Mouse (Mus musculus) embryonic facial prominence, embryonic 10.5 days (tissue): ENCODE measurements around the gene Pitpnc1. TPM values are rescaled to one million over a fixed set of nuclear protein-coding genes. Genes with fewer than 3 reads are reported as not detected.

Experiments
- DNase-seq: peaks from one replicate; pipeline ENCODE4 v3.0.0-alpha.2; 2017; ENCODE audit warnings: low spot score
- H3K27ac ChIP-seq: fragments of 300-500 bp; sonication (generic); replicated peaks from 2 replicates; pipeline ENCODE4 v1.5.1; 2016; ENCODE audit warnings: mild to moderate bottlenecking
- H3K27me3 ChIP-seq: fragments of 300-500 bp; sonication (generic); replicated peaks from 2 replicates; pipeline ENCODE4 v1.6.1; 2016; ENCODE audit warnings: low read depth, mild to moderate bottlenecking; ENCODE audit not compliant: poor library complexity, severe bottlenecking
- H3K36me3 ChIP-seq: fragments of 300-500 bp; sonication (generic); replicated peaks from 2 replicates; pipeline ENCODE4 v1.6.1; 2016; ENCODE audit warnings: mild to moderate bottlenecking, moderate library complexity
- H3K4me1 ChIP-seq: fragments of 300-500 bp; sonication (generic); 2 replicates; pipeline ENCODE4 v1.6.1; 2016
- H3K4me3 ChIP-seq: fragments of 300-500 bp; sonication (generic); 2 replicates; pipeline ENCODE4 v1.5.1; 2016; ENCODE audit warnings: mild to moderate bottlenecking, moderate library complexity
- H3K9me3 ChIP-seq: fragments of 300-500 bp; sonication (generic); 2 replicates; pipeline ENCODE4 v1.6.1; 2016; ENCODE audit warnings: mild to moderate bottlenecking
- WGBS: fragments of 180-500 bp; shearing (Covaris S2); methylation state at CpG from one replicate; pipeline ENCODE4 v1.1.7; 2016; 5-methylcytosine and 5-hydroxymethylcytosine counted together
- polyA plus RNA-seq: library from polyadenylated mRNA; unstranded; fragments of >200 nt; fragmentation: Nextera tagmentation; extraction: Ambion mirVana; gene quantifications from 2 replicates; pipeline ENCODE4 v1.2.1, GENCODE M21; 2016

Gene Pitpnc1
- polyA plus RNA-seq, 1 experiment from 2014 or later, result 42.5 TPM

DNA sequence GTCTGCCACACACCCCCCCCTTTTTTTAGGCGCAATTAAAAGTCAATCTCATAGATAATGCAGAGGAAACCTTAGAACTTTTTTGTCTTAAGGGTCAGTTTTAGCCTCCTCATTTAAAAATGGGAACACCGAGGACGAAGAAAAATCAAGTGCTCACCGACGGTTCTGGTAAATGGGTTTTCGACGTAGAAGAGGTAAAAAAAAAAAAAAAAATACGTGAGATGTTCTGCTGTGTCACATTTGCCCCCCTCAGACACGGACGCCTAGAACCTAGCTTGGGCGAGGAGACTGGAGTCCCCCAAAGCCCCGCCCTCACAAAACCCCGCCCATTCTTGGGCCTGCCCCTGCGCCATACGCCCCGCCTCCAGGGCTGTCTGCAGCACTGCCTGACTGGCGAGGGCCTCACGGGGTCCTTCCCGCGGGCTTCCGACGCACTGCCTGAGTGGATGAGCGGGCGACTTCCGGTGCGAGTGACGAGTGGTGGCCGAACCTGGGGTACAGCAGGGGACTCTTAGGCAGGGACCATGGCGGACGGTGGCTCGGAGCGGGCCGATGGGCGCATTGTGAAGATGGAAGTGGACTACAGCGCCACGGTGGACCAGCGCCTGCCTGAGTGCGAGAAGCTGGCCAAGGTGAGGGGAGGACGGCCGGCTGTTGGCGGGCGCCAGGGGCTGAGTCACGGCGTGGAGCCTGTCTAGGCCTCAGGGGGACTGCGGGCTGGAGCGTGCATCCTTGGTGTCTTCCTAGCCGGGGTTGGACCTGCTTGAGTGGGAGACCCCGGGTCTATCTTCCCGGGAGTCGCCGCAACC lies 8.8 kb upstream of the Pitpnc1 start, which contains the start of gene Psmd12:
Gene Psmd12 (plus strand): TSS at position 432 of the 809 bp plus-strand sequence.
- Histone ChIP-seq H3K36me3 (0 out of 2 replicates have a peak, but pooled peaks cover 8% of the 10 kb centered on the region), H3K27ac (peak within 1 kb of the TSS; percentile 96)

DNA sequence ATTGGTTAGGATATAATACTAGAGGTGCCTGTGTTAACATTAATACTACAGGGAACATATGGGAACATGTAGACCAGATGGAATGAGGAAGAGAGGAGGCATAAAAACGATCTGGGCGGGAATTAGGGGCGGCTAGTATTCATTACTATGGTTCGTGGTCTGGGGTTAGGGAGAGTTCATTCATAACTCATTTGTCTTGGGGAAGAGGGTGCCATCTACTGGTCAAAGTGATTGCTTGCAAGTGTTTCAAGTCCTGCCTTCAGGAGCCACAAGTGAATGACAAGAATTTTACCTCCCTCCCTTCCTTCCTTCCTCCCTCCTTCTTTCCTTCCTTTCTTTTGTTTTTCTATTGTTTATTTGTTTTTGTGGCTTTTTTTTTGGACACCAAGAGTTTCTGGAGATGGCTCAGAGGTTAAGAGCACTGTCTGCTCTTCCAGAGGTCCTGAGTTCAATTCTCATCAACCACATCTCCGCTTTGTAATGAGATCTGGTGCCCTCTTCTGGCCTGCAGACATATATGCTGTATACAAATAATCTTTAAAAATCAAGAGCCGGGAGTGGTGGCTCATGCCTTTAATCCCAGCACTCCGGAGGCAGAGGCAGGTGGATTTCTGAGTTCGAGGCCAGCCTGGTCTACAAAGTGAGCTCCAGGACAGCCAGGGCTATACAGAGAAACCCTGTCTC lies 2.8 kb upstream of the Pitpnc1 start:
- peak; percentile 65 for DNase-seq
- Histone ChIP-seq H3K4me3 (peak overlapping the region; percentile 13; the same call in 1 of the 2 replicates), H3K4me1 (peaks cover 36% of the 10 kb centered on the region), H3K27me3 (no peaks in the 10 kb centered on the region), H3K27ac (0 out of 2 replicates have a peak overlapping the region, but pooled peaks have one; percentile 19), H3K9me3 (no peaks in the 10 kb centered on the region), H3K36me3 (no peaks in the 10 kb centered on the region)
- WGBS, result 26% methylated on average over 8 of the region's 8 CpGs

More for the DNA sequence above, 8.8 kb upstream of the Pitpnc1 start, which contains the start of gene Psmd12:
- Histone ChIP-seq H3K27me3 (no peaks in the 10 kb centered on the region), H3K9me3 (no peaks in the 10 kb centered on the region), H3K4me3 (peak within 1 kb of the TSS; percentile 98), H3K4me1 (peaks cover 21% of the 10 kb centered on the region)
- under 1% methylated on average over 51 of the region's 51 CpGs for WGBS
- peak; percentile 99 for DNase-seq

DNA sequence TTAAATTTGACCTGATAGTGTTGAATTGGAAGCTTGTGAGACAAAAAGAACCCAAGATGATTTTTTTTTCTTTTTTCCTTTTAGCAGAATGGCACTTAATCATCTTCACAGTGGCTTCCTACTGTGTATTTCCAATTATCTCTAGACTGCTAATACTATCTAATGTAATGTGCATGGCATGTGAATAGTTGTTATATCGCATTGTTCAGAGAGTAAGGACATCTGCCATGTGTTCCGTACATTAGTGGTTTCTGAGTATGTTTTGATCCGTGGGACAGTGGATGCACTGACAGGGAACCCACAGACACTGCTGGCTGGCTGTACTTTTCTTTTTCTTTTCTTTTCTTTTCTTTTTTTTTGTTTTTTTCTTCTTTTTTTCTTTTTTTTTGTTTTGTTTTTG lies 1.8 kb upstream of the Pitpnc1 start:
- no peaks in the 10 kb centered on the region for H3K9me3 ChIP-seq
- peak overlapping the region; percentile 96 for H3K27ac ChIP-seq
- no peak overlapping the region for H3K4me3 ChIP-seq
- WGBS, result 83% methylated on average over 3 of the region's 3 CpGs
- H3K36me3 ChIP-seq, result no peaks in the 10 kb centered on the region
- H3K27me3 ChIP-seq, result no peaks in the 10 kb centered on the region
- DNase-seq, result no peak
- peaks cover 44% of the 10 kb centered on the region for H3K4me1 ChIP-seq

DNA sequence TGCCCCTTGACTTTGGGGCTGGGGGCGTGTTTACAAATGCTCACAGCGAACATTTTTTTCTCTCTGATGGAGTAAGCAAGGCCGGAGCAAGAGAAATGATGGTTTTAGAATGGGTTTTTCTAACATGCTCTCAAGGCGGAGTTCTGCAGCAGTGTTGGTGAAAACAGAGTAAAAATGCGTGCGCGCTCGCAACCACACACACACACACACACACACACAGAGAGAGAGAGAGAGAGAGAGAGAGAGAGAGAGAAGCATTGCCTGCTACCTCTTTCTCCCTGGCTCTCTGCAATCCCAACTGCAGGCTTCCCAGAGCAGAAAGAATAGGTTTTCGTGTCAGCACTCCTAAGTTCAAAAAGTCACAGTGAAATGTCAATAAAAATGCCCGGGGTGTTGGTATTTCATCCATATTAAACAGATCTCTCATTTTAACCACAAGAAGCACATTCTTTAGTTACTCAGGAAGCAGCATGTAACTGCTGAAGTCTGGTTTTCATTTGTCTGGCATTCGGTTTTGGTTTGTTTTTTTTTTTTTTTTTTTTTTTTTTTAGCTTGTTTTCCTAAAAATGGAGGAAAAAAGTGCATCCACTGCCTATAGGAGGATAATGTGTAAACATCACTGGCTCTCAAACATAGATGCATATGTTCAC lies 697 bp upstream of the Pitpnc1 start:
- H3K27ac ChIP-seq, result peak overlapping the region; percentile 96
- WGBS, result 8% methylated on average over 11 of the region's 11 CpGs
- DNase-seq, result no peak
- no peaks in the 10 kb centered on the region; the same call in 1 of the 2 replicates for H3K36me3 ChIP-seq
- H3K4me1 ChIP-seq, result peaks cover 54% of the 10 kb centered on the region
- H3K27me3 ChIP-seq, result no peaks in the 10 kb centered on the region
- H3K4me3 ChIP-seq, result peak overlapping the region; percentile 98
- no peaks in the 10 kb centered on the region for H3K9me3 ChIP-seq

DNA sequence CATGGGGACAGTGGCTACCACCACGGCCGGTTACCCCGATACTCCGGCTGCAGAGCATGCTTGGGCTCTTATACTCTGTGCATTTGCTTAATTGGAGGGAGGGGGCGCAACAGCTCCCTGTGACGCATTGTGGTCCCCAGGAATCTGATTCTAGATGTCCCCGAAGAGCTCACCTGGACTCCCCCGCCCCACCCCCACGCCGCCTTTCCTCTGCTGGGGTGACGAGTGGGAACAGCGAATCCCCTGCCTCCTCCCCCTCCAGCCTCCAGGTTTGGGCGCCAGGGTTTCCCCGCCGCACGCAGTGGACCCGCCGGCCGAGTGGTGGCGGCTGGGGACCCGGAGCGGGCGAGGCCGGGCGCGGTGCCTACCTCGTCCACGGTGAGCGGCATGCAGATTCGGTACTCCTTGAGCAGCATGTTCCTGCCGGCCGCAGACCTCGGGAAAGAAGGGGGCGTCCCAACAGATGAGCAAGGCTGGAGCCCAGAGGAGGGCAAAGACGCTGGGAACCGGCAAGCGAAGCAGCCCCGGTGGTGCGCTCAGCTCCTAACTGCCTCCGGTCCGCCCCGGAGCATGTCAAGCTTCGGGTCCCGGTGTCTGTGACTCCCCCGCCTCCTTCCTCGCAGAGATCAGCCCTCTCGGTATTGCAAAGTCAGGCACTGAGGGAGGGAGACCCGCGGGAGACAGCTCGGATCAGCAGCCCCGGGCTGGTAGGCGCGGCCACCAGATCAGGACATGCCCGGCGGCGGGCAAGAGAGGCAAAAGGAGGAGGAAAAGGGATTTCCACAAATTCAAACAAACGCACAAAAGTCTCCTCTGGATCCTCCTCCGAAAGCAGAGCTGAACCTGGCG lies 752 bp downstream of the Pitpnc1 start:
- Histone ChIP-seq H3K4me1 (peaks cover 58% of the 10 kb centered on the region), H3K27ac (peak overlapping the region; percentile 96), H3K36me3 (no peaks in the 10 kb centered on the region; the same call in 1 of the 2 replicates), H3K9me3 (no peaks in the 10 kb centered on the region), H3K4me3 (peak overlapping the region; percentile 98), H3K27me3 (no peaks in the 10 kb centered on the region)
- WGBS, result under 1% methylated on average over 59 of the region's 59 CpGs
- peak; percentile 76 for DNase-seq

DNA sequence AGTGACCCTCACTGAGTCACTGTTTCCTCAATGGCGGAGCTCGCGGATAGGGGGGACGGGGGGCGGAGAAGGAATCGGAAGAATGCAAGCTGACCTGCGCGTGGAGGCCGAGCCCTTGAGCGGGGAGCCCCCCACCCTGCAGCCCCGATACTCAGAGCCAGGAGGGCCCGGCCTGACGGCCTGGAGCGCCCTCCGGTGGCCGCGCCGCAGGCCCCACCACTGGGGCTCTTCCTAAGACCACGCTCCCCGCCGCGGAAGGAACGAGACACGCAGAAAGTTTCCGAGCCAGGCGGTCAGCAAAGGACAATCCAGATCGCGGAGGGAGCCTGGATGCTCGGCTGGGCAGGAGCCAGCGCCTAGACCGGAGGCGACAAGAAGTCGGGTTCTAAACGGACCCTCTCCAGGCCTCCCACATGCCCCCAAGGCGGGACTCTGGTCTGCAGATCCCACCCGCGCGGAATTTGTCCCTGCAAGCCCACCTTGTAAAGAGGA lies 1.4 kb downstream of the Pitpnc1 start:
- Histone ChIP-seq H3K36me3 (peaks cover 2% of the 10 kb centered on the region), H3K4me3 (peak overlapping the region; percentile 98), H3K27me3 (no peaks in the 10 kb centered on the region), H3K4me1 (peaks cover 58% of the 10 kb centered on the region), H3K9me3 (no peaks in the 10 kb centered on the region), H3K27ac (peak overlapping the region; percentile 96)
- DNase-seq, result peak; percentile 90
- under 1% methylated on average over 38 of the region's 38 CpGs for WGBS

DNA sequence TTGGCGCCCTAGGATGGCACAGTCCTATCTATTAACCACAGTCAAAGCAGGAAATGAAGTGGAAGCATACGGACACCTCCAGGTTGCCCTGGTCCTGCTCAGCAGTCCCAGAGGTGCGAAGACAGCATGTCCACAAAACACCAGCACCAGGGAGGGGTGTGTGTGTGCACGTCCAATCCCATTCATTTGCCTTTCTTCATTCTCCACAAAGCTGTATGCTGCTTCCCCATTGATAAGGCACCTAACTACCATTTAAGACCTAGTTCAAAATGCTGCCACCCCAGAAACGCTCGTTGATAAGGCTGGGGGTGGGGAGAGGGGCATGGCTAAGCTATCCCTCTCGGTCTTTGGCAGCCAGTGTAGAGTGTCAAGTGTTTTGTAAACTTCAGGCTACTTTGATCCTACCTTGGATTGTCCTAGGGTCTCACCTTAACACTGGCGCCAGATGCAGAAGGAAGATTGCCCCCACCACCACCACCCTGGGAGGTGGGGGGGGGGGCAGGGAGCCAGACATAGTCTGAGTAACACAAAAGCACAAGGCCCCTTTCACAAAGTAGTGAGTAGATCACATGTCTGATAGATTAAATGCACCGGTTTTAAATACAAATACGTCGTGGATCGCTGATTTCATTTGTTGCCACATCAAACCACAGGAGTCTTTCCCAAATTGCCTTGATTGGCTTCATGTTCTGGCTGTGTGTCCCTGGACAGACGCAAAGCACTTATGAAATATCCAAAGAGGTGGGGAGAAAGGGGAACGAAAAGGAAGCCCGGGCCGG lies 2.1 kb downstream of the Pitpnc1 start:
- DNase-seq, result no peak
- WGBS, result 18% methylated on average over 16 of the region's 16 CpGs
- H3K9me3 ChIP-seq, result no peaks in the 10 kb centered on the region
- H3K27me3 ChIP-seq, result no peaks in the 10 kb centered on the region
- peak overlapping the region; percentile 98 for H3K4me3 ChIP-seq
- peaks cover 58% of the 10 kb centered on the region for H3K4me1 ChIP-seq
- peak overlapping the region; percentile 96 for H3K27ac ChIP-seq
- peaks cover 8% of the 10 kb centered on the region for H3K36me3 ChIP-seq

DNA sequence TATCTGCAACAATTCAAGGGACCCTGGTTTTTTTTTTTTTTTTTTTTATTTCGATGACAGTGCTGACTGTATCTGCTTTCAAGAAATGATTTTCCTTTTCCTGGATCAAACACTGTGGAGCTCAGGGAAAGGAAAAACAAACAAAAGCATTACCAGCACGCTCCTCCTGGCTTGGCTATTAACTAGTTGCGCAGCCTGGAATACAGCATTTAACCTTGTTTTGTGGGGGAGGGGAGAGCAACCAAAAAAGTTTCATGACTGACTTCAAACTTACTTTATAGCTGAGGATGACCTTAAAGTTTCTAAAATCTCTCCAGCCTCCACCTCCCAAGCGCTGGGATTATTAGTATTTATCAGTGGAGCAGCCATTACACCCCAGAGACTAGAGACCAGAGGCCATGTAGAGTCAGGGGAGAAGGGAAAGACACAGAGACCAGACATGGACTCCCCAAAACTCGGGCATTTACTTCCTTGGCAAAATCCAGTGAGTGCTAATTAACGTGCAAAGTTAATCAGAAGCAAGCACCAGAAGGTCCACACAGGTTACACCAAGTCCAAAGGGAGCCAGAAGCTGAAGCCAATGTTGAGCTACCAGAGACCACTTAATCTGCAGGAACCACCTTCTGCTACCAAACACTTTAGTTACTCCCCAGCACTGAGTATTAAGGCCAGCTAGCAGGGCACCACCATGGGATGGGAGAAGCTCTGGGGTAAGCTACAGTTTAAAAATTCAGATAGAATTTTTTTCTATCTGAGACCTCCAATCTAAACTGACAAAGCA lies 3.7 kb downstream of the Pitpnc1 start:
- Histone ChIP-seq H3K27ac (no peak overlapping the region), H3K4me3 (peak overlapping the region; percentile 30; the same call in 1 of the 2 replicates), H3K9me3 (peaks cover 2% of the 10 kb centered on the region; the same call in 1 of the 2 replicates), H3K36me3 (peaks cover 20% of the 10 kb centered on the region), H3K4me1 (peaks cover 46% of the 10 kb centered on the region), H3K27me3 (no peaks in the 10 kb centered on the region)
- 69% methylated on average over 6 of the region's 6 CpGs for WGBS
- no peak for DNase-seq

DNA sequence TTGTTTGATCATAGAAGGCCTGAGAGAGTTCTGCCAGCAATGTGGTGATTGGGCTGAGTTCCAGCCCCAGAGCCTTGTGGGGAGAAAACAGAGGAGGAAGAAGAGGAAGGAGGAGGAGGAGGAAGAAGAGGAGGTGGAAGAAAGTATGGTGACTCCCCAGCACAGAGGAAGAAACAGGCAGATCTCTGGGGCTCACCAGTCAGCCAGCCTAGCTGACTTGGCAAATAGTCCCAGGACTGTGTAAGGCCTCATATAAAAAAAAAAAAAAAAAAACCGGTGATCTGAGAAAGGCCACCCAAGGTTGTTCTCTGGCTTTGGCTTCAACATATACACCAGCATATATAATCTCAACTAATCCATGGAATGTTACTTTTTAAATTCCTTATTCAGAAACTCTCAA lies 4.5 kb downstream of the Pitpnc1 start:
- Histone ChIP-seq H3K27me3 (no peaks in the 10 kb centered on the region), H3K9me3 (peaks cover 2% of the 10 kb centered on the region; the same call in 1 of the 2 replicates), H3K27ac (no peak overlapping the region), H3K4me1 (peaks cover 37% of the 10 kb centered on the region), H3K4me3 (no peak overlapping the region), H3K36me3 (peaks cover 28% of the 10 kb centered on the region)
- no peak for DNase-seq
- 82% methylated on average over 1 of the region's 1 CpGs for WGBS

DNA sequence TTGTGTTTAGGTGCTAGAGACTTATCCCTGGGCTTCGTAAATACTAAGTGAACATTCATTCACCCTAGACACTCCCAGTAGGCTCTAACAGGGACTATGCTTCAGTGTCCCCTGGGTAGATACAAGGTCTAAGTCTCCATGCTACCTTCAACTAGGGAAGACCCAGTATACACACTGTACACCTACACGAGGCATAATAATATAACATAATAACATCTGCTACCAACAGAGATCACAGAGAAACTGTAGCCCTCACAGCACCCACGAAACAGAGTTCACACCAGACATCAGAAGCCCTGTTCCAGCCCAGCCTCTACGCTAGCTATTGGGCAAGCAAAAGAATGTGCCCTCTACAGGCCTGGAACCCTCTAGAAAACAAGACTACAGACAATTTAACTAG lies 5.5 kb downstream of the Pitpnc1 start:
- no peaks in the 10 kb centered on the region for H3K27me3 ChIP-seq
- peaks cover 32% of the 10 kb centered on the region for H3K4me1 ChIP-seq
- H3K36me3 ChIP-seq, result peaks cover 37% of the 10 kb centered on the region
- 93% methylated on average over 4 of the region's 4 CpGs for WGBS
- no peak overlapping the region for H3K4me3 ChIP-seq
- peaks cover 2% of the 10 kb centered on the region; the same call in 1 of the 2 replicates for H3K9me3 ChIP-seq
- DNase-seq, result no peak
- no peak overlapping the region for H3K27ac ChIP-seq
